Mouse (Mus musculus) hindbrain, postnatal 0 days (tissue): ENCODE measurements around the gene Tet2. TPM values are rescaled to one million over a fixed set of nuclear protein-coding genes. Genes with fewer than 3 reads are reported as not detected.

Experiments
- ATAC-seq: fragments of 200-750 bp; cut with Nextera tagmentation; 2 replicates; pipeline ENCODE4 v1.8.0; 2017; ENCODE audit warnings: mild to moderate bottlenecking, moderate TSS enrichment, moderate library complexity
- DNase-seq: peaks from one replicate; pipeline ENCODE4 v3.0.0-alpha.2; 2015; ENCODE audit warnings: low spot score
- H3K27ac ChIP-seq: fragments of 300-500 bp; sonication (generic); 2 replicates; pipeline ENCODE4 v1.5.1; 2014; ENCODE audit warnings: mild to moderate bottlenecking
- H3K27me3 ChIP-seq: fragments of 300-500 bp; sonication (generic); 2 replicates; pipeline ENCODE4 v1.6.1; 2014; ENCODE audit warnings: low read length, mixed read lengths; ENCODE audit not compliant: insufficient read depth
- H3K36me3 ChIP-seq: fragments of 300-500 bp; sonication (generic); 2 replicates; pipeline ENCODE4 v1.6.1; 2014; ENCODE audit warnings: low read length, mixed read lengths; ENCODE audit not compliant: insufficient read depth
- H3K4me1 ChIP-seq: fragments of 300-500 bp; sonication (generic); 2 replicates; pipeline ENCODE4 v1.6.1; 2014; ENCODE audit warnings: antibody characterized with exemption, low read length, mixed read lengths; ENCODE audit not compliant: insufficient read depth
- H3K4me2 ChIP-seq: fragments of 300-500 bp; sonication (generic); 2 replicates; pipeline ENCODE4 v1.6.1; 2014; ENCODE audit warnings: low read depth, mild to moderate bottlenecking, low read length, moderate library complexity, mixed read lengths
- H3K4me3 ChIP-seq: fragments of 300-500 bp; sonication (generic); 2 replicates; pipeline ENCODE4 v1.5.1; 2014; ENCODE audit warnings: low read length
- H3K9ac ChIP-seq: fragments of 300-500 bp; sonication (generic); replicated peaks from 2 replicates; pipeline ENCODE4 v1.6.1; 2014; ENCODE audit warnings: mild to moderate bottlenecking, low read length, moderate library complexity, mixed read lengths
- H3K9me3 ChIP-seq: fragments of 300-500 bp; sonication (generic); 2 replicates; pipeline ENCODE4 v1.6.1; 2016; ENCODE audit warnings: low read length, mixed read lengths
- CTCF ChIP-seq: IDR thresholded peaks from 2 replicates; pipeline ENCODE4 v1.5.1; 2016; ENCODE audit warnings: antibody characterized with exemption, control low read depth, low read depth
- WGBS: fragments of 180-500 bp; shearing (Covaris S2); extraction: QIAGEN DNeasy Blood & Tissue Kit; methylation state at CpG from one replicate; pipeline ENCODE4 v1.1.7; 2014; 5-methylcytosine and 5-hydroxymethylcytosine counted together
- polyA plus RNA-seq: library from polyadenylated mRNA; unstranded; fragments of >200 nt; fragmentation: Nextera tagmentation; extraction: Ambion mirVana; gene quantifications from 2 replicates; pipeline ENCODE4 v1.2.1, GENCODE M21; 2015
- total RNA-seq: library from RNA; depleted of rRNA; stranded (reverse); fragments of >200 nt; gene quantifications from 2 replicates; pipeline ENCODE4 v1.2.3, GENCODE M21; 2014

Gene Tet2
- total and polyA plus RNA-seq, 2 experiments from 2014 or later, result 17.7 to 26.9 TPM

DNA sequence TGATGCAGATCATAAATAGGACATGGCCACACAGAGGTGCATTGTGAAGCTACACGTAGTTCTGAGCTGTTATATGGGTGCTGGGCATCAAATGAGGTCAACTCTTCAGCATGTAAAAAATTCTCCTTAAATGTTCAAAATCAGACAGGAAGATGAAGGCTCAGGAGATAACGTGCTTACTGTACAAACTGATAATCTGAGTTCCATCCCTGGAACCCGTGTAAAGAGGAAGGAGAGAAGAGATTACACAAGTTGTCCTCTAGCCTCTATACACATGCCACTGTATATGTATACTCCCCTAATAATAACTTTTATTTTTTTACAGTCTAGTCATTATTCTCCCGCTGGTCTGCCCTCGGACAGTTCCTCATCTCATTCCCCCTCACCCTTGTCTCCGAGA, 21.7 kb downstream of the Tet2 start:
- no peak overlapping the region for H3K9ac ChIP-seq
- DNase-seq, result no peak
- no peak overlapping the region for H3K4me2 ChIP-seq
- H3K4me1 ChIP-seq, result no peaks in the 10 kb centered on the region
- 89% methylated on average over 6 of the region's 6 CpGs for WGBS
- no peak for TF ChIP-seq CTCF
- no peak for ATAC-seq
- no peaks in the 10 kb centered on the region for H3K9me3 ChIP-seq
- no peak overlapping the region for H3K4me3 ChIP-seq
- H3K36me3 ChIP-seq, result no peaks in the 10 kb centered on the region
- H3K27me3 ChIP-seq, result no peaks in the 10 kb centered on the region
- H3K27ac ChIP-seq, result no peak overlapping the region

DNA sequence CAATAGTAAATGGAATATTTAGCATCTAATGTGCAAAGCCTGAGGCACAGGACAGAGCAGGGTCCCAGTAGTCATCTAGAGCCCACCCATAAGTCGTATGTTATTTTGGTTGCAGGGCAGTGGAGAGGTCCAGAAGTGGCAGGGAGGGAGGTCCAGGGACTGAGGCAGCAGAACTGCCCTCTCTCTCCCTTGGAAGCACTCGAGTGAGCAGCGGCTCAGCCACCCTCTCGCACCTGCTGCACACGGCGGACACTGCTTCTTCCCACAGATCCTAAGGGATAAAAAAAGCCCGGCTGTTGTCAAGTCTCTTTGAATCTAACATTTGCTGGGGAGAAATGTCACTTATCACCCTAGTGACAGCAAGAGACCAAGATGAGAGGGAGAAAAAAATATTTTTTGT, 22.6 kb downstream of the Tet2 start:
- no peak overlapping the region for H3K27ac ChIP-seq
- 0 out of 2 replicates have a peak, but pooled peaks cover 2% of the 10 kb centered on the region for H3K4me1 ChIP-seq
- no peak overlapping the region for H3K4me3 ChIP-seq
- WGBS, result 54% methylated on average over 7 of the region's 7 CpGs
- no peak overlapping the region for H3K9ac ChIP-seq
- DNase-seq (no peak), ATAC-seq (no peak)
- no peak overlapping the region for H3K4me2 ChIP-seq
- H3K27me3 ChIP-seq, result no peaks in the 10 kb centered on the region
- no peaks in the 10 kb centered on the region for H3K9me3 ChIP-seq
- H3K36me3 ChIP-seq, result no peaks in the 10 kb centered on the region
- TF ChIP-seq CTCF, result no peak

DNA sequence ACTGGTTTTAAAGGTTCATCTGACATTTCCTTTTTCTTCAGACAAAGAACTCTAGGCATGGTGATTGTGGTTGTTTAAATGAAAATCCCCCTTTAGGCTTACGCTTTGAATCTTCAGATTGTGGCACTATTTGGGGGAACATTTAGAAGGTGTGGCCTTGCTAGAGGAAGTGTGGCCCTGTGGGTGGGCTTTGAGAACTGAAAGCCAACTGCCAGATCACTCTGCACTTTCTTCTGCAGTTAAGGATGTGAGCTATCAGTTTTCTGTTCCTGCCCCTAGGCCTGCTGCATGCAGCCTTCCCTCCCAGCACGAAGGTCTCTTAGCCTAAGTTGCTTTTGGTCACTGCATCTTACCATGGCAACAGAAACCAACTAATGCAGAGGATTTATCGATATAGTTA, 26.1 kb downstream of the Tet2 start:
- no peak overlapping the region for H3K9ac ChIP-seq
- H3K4me3 ChIP-seq, result no peak overlapping the region
- H3K9me3 ChIP-seq, result no peaks in the 10 kb centered on the region
- H3K4me2 ChIP-seq, result no peak overlapping the region
- 76% methylated on average over 3 of the region's 3 CpGs for WGBS
- no peaks in the 10 kb centered on the region for H3K36me3 ChIP-seq
- no peak for ATAC-seq
- H3K27me3 ChIP-seq, result no peaks in the 10 kb centered on the region
- H3K4me1 ChIP-seq, result 0 out of 2 replicates have a peak, but pooled peaks cover 4% of the 10 kb centered on the region
- no peak for DNase-seq
- H3K27ac ChIP-seq, result no peak overlapping the region
- TF ChIP-seq CTCF, result no peak

GRCm38 (mm10) chr3:133518116-133518515, 26.8 kb downstream of the Tet2 start:
- TF ChIP-seq CTCF, result no peak
- Histone ChIP-seq H3K9me3 (no peaks in the 10 kb centered on the region), H3K36me3 (no peaks in the 10 kb centered on the region), H3K4me2 (no peak overlapping the region), H3K4me1 (0 out of 2 replicates have a peak, but pooled peaks cover 4% of the 10 kb centered on the region), H3K9ac (no peak overlapping the region), H3K27ac (no peak overlapping the region), H3K4me3 (no peak overlapping the region), H3K27me3 (no peaks in the 10 kb centered on the region)
- WGBS, result 88% methylated on average over 6 of the region's 6 CpGs
- DNase-seq (no peak), ATAC-seq (no peak)

DNA sequence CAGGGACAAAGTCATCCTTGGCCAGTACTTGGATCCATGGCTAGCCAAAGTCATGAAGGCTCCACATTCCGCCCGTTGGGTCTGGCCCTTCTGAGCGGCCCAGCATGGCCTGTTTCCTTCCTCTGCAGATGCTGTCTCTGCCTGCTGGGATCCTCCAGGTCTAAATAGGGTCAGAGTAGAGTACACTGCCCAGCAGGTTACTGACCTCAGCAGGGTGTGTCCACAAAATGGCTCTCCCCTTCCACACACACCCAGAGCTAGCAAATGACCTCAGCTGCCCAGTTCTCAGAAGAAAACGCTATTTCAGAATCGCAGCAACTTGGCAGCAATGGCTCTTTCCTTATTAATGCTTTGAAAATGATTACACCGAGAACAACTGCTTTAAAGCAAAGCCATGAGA, 27.5 kb downstream of the Tet2 start:
- H3K27ac ChIP-seq, result no peak overlapping the region
- H3K9me3 ChIP-seq, result no peaks in the 10 kb centered on the region
- no peaks in the 10 kb centered on the region for H3K36me3 ChIP-seq
- no peak for DNase-seq
- 0 out of 2 replicates have a peak, but pooled peaks cover 4% of the 10 kb centered on the region for H3K4me1 ChIP-seq
- no peak overlapping the region for H3K4me2 ChIP-seq
- H3K4me3 ChIP-seq, result no peak overlapping the region
- H3K9ac ChIP-seq, result no peak overlapping the region
- no peak for TF ChIP-seq CTCF
- 70% methylated on average over 6 of the region's 6 CpGs for WGBS
- ATAC-seq, result no peak
- H3K27me3 ChIP-seq, result no peaks in the 10 kb centered on the region

DNA sequence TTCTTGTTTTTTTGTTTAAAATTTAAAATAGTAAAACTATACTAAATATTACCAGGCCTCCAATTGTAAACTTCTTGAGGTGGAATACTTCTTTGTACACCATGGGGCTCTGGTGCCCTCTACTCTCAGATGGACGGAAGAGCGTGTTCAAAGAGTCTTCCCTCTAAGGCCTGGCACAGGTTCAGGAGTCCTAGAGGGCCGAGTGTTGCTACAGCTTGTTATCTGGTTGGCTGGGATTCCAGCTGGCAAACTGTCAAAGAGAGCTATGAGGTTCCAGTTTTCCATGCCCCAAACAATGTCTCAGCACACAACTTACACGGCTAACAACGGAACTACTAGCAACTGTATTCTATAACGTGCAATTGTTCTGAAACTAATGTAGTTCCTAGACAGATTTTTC, 28.8 kb downstream of the Tet2 start:
- no peak overlapping the region for H3K4me2 ChIP-seq
- no peaks in the 10 kb centered on the region for H3K9me3 ChIP-seq
- no peaks in the 10 kb centered on the region for H3K27me3 ChIP-seq
- WGBS, result 28% methylated on average over 6 of the region's 6 CpGs
- H3K27ac ChIP-seq, result no peak overlapping the region
- no peak overlapping the region for H3K4me3 ChIP-seq
- TF ChIP-seq CTCF, result 0 out of 2 replicates have a peak, but pooled peaks have one; percentile 22
- H3K9ac ChIP-seq, result no peak overlapping the region
- H3K4me1 ChIP-seq, result 0 out of 2 replicates have a peak, but pooled peaks cover 4% of the 10 kb centered on the region
- peak; percentile 88 for DNase-seq
- 0 out of 2 replicates have a peak, but pooled peaks have one; percentile 59 for ATAC-seq
- H3K36me3 ChIP-seq, result 0 out of 2 replicates have a peak, but pooled peaks cover 4% of the 10 kb centered on the region

DNA sequence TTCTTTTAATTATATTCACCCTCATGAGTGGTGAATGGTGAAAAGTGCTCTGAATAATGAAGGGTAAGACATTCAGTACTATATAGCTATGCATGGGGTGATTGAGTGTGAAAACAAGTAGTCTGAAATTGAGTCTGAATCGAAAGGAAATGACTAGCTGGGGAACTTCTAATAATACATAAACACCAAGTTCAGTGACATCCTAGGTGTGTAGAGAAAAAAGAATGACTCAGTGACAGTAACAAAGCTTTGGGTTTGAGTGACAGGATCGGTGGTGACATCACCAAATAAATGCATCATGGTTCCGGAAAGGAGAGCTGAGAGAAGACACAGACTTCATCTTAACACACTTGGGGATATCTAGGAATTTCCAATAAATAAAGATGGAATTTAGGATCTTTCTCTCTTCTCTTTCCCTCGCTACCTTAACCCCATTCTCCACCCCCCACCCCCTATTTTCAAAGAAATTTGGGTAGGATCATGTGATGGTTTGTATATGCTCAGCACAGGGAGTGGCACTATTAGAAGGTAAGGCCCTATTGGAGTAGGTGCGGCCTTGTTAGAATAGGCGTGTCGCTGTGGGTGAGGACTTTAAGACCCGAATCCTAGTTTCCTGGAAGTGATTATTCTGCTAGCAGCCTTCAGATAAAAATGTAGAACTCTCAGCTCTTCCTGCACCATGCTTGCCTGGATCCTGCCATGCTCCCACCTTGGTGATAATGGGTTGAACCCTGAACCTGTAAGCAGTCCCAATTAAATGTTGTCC, 29.6 kb downstream of the Tet2 start:
- ATAC-seq, result no peak
- WGBS, result 95% methylated on average over 8 of the region's 8 CpGs
- no peaks in the 10 kb centered on the region for H3K27me3 ChIP-seq
- no peak overlapping the region for H3K9ac ChIP-seq
- DNase-seq, result no peak
- H3K9me3 ChIP-seq, result no peaks in the 10 kb centered on the region
- no peak overlapping the region for H3K27ac ChIP-seq
- H3K4me2 ChIP-seq, result no peak overlapping the region
- H3K4me1 ChIP-seq, result 0 out of 2 replicates have a peak, but pooled peaks cover 4% of the 10 kb centered on the region
- TF ChIP-seq CTCF, result no peak
- no peak overlapping the region for H3K4me3 ChIP-seq
- H3K36me3 ChIP-seq, result 0 out of 2 replicates have a peak, but pooled peaks cover 4% of the 10 kb centered on the region
